Mouse (Mus musculus): ENCODE measurements at regions not wholly inside any gene's neighbourhood (a gene's known extent, or its start where the extent isn't known, plus 50 kb on each side); places are given as distances from the start of the nearest gene placed in this dataset.

DNA sequence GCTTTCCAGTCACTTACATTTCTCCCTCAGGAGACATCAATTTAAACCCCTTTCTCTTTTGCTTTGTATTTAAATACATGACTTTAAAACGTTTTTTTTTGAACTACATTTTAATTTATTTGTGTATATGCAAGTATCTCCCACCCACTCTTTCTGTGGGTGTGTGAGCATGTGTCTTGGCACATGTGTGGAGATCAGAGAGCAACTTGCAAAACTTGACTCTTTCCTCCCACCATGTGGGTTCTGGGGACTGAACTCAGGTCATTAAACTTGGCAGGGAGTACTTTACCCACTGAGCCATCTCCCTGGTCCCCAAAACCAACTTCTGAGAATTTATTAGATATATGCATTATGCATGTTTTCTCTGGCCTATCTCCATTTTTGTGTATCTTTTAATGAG, 143.9 kb downstream of the Ttc32 start:
- intact Hi-C loops (cut with DNase I), result no loop called here
- DNase-seq, result no peak

DNA sequence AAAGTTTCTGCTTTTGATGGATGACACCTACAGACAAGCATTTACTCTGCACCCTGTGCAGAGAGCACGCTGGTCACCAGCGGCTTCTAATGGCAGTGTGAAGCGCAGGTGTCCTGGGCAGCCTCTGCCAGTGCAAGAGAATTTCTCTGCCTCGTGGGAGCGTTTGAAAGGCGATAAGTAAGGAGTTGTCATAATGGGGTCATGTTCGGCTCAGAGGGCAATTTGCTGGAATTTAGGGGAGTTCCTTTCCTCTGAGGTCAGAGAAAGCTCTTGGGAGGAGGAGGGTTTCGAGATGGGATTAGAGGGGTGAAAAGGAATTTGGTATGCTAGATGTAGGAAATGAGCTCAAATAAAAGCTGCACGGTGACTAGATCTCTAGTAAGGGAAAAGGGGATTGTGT, 144.5 kb downstream of the Ttc32 start:
- DNase-seq, result no peak
- intact Hi-C loops (cut with DNase I), result no loop called here

DNA sequence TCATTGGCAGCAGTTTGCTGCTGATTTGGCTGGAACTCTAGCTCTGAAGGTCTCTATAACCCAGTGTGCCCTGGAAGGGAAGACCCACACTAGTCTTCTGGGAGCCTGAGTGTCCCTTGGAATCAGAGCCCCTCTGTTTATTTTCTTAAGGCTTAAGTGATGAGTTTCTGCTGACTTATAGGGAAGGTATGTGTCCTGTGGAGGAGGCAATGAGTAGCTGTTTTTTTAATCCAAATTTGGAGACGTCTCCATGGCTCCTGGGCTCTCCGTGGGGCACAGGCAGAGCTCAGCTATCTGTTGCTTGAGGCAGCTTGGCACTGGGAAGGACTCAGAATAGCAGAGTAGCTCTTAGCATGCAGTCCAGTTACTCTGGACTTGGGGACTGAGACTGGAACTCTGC, 146.4 kb downstream of the Ttc32 start:
- intact Hi-C loops (cut with DNase I), result no loop called here
- DNase-seq, result no peak

DNA sequence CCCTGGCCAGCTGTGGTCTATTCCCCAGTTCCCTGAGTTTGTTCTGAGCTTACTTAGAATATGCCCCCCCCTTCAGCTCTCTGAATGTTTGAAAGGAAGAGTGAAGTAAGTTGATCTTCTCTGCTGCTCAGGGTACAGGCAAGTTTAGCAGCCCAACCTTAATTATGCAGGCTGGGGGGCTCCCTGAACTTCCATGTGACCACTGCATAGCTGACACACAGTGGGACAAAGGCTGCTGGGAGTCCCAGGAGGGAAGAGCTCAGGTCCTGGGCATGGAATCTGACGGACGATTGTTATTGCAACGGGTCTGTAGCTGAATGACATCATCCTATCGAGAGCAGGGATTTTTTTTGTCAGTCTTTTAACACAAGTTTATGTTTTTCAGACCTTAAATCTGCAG, 148.8 kb downstream of the Ttc32 start:
- no peak for DNase-seq
- intact Hi-C loops (cut with DNase I), result no loop called here

DNA sequence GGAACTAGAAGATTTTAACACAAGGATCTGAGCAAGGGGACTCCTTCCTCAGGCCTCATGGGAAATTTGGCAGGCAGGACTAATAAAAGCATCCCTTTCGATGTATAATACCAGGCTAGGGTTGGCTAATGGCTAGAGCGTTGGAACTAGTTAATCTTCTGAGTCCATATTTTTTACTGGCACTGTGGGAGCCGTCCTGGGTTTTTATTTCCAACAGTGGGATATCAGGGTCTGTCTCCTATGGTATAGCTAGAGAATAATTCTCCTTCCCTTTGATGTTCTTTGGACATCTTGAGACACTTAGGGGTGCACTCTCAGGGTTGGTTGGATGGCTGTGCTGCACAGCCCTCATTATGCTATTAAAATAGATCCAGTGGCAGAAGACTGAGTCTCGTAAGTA, 150.9 kb downstream of the Ttc32 start:
- DNase-seq, result no peak
- intact Hi-C loops (cut with DNase I), result no loop called here

DNA sequence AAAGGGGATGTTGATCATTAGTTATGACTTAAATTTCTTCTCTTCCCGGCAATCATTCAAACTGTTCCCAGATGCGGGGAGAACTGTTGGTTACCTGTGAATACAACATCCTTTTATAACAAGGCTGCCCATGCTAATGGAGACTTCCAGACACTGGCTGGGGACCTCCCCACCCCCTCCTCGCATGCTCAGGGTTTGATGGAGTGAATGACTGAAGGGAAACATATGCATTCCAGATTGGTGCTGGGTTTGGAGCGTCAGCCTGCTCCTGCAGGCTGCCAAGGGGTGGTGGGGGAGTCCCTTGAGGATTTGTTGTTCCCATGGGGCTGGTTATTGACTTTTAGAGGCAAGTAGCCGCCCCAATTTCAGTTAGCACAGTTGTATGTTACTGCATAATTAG, 161.9 kb downstream of the Ttc32 start:
- no peak for DNase-seq
- intact Hi-C loops (cut with DNase I), result no loop called here

DNA sequence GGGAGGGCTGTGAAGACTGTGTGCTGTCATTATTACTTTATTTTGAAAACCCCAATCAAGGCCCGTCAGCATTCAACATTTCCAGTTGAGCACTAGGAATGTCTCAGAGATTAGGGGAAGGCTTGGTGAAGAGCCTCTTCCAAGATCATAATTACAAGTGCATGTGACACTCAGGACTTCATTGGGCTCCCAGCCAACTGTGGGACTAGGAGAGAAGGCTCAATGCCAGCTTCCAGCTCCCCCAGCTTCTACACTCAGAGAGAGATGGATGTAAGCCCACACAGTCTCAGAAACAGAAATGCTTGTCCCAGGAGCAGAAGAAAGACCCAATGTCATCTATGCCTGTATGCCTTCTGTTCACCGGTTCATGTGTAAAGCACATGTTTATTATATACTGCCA, 169.5 kb downstream of the Ttc32 start:
- intact Hi-C loops (cut with DNase I), result no loop called here
- DNase-seq, result no peak

DNA sequence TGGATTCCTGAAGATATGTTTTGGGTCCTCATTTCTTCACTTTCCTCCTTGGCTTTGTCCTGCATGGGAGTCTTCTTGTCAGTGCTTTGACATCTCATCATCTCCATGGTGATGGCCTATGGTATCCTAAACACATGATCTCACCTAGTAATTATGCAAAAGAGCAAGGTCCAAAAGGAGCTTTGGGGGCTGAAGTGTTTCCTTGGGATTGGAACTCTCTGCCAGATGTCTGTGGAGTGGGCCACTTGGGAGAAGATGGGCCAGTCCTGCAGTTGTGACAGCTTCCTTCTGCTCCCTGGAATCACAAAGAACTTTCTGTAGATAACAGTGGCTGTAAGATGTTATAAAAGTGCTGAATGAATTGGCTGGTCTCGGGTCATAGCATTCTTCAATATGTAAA, 182.4 kb downstream of the Ttc32 start:
- DNase-seq, result no peak
- intact Hi-C loops (cut with DNase I), result no loop called here

DNA sequence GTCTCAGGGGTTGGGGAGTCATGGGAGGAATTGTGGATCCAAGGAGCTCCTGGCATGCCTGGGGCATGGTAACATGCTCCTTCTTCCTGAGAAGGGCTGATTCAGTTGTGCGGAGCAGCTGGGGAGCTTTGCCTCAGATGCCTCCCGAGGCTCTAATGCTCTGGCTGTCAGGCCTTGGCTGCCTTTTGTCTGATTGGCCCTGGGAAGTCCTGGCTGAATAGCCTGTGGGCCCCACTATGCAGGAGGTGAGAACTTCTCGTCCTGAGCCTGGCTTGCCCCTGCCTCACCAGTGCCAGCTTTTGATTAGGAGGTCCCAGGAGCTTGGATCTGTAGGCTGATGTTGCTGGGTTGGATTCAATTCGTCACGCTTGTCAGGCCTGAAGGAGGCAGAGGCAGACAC, 195.2 kb downstream of the Ttc32 start:
- DNase-seq, result peak; percentile 64
- intact Hi-C loops (cut with DNase I), result no loop called here

DNA sequence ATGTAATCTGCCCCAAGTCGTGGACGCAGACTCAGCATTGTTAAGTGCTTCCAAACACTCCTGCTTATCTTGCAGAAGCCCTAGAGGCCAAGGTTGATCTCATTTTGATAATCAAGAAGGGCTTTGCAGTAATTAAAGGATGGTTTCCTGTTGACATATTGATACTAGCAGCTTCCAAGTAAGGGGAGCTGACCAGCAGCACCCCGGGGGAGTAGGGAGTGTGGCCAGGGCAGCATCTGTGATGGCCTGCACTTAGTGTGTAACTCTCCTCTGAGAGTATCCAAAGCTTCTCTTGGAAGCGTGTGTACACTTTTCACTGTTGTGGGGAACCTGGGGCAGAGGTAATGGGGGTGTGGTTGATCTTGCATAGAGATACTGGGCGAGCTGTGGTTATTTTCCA, 198.1 kb downstream of the Ttc32 start:
- no peak for DNase-seq
- intact Hi-C loops (cut with DNase I), result no loop called here

DNA sequence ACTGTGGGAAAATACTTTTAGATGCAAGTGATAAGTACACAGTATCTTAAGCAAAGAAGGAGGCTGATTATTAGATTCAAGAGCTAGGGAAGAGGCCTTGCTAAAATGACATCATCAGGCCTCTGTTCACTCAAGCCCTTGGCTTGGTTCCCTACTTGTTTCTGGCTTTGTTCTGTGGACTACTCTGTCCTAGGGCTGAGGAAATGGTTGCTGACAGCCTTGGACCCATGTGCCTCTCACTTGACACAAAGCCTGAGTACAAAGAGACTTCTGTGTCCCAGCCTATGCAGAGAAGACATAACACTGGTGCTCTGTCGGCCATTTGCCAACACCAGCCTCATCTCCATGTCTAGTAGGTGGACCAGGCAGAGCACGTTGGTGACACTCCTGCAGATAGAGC, 198.7 kb downstream of the Ttc32 start:
- intact Hi-C loops (cut with DNase I), result no loop called here
- peak; percentile 22 to 36 for DNase-seq

DNA sequence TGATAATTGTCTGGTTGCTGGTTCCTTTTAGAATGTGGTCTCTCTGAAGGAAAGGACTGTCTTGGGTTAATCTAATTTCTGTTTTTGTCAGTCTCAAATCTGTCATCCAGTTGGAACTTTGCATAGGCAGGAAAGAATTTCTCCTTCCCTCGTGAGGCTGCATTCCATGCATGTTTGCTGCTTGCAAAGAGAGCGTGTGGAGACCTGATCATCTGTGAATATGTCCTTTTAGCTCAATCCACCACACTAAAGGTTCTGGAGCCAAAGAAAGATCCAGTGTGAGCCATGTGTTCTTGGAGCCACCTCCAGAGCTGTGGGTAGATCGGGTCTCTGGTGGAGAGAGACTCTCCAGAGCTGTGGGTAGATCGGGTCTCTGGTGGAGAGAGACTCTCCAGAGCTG, 200.2 kb downstream of the Ttc32 start:
- no peak for DNase-seq
- intact Hi-C loops (cut with DNase I), result no loop called here

DNA sequence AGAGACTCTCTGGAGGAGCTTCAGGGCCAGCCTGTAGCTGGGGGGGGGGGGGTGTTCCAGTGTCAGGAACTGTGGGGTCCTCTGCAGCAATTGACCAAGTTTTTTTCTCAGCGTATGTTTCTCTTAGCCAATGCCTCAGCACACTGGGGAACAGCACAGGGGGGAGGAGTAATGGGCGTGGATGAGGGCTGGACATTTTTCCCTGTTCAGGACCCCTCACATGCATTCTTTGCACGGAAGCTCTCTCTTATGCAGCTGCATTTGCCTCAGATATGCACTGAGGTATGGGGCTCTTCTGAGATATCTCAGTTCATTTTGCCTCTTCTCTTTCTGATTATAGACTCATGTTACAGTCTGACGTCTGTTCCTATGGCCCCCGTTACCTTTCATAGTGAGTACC, 200.8 kb downstream of the Ttc32 start:
- intact Hi-C loops (cut with DNase I), result no loop called here
- DNase-seq, result no peak

DNA sequence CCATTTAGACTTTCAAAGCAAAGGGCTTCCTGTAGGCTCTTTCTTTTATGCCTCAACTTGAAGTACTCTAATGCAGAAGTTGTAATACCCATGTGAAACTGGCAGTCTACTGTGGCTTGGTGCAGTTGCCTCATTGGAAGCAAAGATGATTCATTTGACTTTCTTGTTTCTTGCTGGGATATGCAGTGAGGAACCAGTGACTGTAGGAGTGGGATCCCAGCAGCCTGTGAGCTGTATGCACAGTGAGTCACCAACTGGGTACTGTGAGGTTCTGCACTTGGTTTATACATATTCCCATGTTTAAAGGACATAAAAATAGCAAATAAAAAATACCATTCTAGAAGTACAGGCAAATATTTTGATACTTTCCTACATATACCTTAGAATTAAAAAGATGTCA, 202.6 kb downstream of the Ttc32 start:
- intact Hi-C loops (cut with DNase I), result no loop called here
- no peak for DNase-seq

DNA sequence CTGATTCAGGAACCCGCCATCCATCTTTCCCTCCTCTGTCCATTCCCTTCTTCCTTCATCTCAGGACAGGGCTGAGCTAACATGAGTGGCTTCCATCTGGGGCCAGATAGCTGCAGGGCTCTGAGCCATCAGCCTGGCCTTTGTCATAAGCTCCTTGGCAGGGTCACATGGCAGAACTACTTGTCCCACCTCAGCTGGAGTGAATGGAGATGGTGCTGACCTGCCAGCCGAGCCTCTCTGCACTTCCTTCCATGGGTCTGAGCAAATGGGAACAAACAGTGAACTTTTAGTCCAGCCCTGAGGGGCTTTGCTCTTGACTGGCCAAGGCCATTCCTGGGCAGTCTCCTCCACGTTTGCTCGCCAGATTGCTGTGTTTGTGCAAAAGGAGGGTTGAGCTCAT, 206.1 kb downstream of the Ttc32 start:
- intact Hi-C loops (cut with DNase I), result loop anchor here (5.0 kb wide), 1 partner anchor 184 kb away; no protein-coding TSS in a partner anchor
- DNase-seq, result peak; percentile 43 to 47

DNA sequence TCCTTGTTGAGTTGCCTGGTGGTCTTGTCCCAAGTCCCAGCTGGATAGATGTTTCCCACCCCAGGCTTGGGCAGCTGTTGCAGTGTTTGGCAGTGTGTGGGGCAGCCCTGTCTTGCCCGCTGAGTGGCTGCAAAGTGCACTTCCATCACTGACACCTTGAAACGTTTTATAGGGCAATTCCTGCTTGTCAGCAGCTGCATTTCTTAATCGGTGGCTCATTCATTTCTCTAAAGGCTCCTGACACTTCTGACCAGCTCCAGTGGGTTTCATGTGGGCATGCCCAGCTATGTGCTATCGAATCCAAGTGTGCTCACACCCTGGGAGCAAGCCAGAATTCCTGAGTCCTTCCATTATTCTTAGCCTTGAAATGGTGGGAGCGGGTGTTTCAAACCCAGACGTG, 207.7 kb downstream of the Ttc32 start:
- intact Hi-C loops (cut with DNase I), result loop anchor here (5.0 kb wide), 1 partner anchor 185 kb away; no protein-coding TSS in a partner anchor
- peak in 1 of 2 experiments; percentile 13 for DNase-seq

DNA sequence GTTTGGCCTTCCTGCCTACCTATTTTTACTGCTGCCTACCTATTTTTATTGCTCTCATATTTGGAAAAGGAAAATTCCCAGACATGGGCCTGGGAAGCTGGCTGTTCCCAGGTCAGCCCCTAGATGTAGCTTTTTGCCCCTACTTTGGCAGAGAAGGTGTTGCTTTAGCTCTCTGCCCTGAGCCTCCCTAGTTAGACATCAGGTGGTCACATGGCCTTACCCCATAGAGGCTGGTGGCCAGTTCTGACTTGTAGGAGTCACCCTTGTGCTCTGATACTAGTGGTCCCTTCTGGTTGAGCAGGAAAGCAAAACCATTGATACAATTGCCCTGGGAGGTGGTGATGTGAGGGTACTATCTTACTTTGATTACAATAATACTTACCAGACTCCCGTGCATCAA, 208.2 kb downstream of the Ttc32 start:
- DNase-seq, result no peak
- intact Hi-C loops (cut with DNase I), result loop anchor here (5.0 kb wide), 1 partner anchor 186 kb away; no protein-coding TSS in a partner anchor

DNA sequence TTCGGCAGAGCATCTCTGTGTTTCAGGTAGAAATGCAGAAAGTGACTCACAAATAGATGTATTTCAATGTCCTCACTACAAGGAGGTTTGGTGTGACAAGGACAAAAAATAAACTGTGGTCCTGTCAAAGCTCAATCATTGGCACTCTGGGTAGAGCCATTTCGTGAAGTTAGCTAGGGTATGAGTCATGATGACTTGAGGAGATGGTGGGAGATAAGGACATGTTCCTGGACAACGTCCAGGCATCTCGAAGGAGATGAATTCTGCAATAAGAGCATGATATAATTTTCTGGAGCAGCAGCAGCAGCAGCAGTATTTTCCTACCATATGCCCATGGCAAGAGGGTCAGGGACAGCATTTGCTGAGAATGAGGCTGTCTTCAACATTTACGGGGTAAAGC, 217.7 kb downstream of the Ttc32 start:
- intact Hi-C loops (cut with DNase I), result loop anchor here (5.0 kb wide), 1 partner anchor 325 kb away; the partner anchor contains the start of gene Osr1
- DNase-seq, result no peak

DNA sequence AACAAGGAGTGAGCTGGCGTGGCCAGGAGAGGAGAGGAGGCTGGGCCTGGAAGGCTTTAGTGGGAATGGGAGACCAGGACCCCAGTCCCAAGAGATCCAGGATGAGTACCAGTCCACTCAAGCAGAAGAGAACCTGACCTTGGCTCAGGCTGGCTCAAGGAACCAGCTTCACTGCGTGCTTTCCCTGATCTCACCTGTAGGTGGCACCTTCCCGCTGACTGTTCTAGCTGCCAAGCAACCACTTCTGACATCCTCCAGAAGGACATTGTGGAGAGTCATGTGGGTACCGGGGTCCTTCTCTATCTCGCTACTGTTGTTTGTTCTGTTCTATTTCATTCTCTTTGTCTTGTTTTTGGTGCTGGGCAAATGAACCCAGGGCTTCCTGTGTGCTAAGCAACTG, 222.0 kb downstream of the Ttc32 start:
- intact Hi-C loops (cut with DNase I), result no loop called here
- peak; percentile 46 to 62 for DNase-seq

DNA sequence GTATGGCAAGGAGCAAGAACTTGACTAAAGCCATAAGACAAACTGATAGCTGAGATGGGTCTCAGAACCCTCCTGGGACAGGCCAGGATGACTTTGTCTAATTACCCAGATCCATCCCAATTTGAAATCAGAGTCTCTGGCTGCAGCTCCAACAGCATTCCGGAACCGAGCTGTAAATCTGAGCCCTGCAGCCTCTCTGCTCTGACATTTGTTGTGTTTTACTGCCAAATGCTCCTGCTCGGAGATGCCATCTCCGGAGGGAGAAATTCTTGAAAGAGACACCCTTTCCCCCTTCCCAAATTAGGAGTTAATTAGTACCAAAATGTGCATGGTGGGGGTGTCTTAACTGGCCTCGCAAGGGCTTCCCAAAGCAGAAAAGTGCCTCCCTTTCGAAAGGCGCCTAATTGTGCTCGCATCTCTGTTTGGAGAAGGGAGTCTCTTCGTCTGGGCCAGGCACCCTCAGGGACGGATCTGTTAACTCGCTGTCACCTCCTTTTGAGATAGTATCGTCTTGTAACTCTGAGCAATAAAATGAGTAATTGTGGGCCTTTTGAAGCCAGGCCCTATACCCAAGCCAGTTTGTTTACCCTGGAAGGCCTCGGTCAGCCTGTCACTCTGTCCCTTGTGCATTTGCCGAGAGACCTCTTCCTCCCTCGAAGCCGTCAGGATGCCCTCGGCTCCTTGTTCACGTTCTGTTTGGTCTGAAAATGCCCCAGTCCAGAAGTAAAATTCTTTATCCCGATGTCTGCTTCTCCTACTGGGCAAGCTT, 223.7 kb downstream of the Ttc32 start:
- DNase-seq, result no peak
- intact Hi-C loops (cut with DNase I), result no loop called here

DNA sequence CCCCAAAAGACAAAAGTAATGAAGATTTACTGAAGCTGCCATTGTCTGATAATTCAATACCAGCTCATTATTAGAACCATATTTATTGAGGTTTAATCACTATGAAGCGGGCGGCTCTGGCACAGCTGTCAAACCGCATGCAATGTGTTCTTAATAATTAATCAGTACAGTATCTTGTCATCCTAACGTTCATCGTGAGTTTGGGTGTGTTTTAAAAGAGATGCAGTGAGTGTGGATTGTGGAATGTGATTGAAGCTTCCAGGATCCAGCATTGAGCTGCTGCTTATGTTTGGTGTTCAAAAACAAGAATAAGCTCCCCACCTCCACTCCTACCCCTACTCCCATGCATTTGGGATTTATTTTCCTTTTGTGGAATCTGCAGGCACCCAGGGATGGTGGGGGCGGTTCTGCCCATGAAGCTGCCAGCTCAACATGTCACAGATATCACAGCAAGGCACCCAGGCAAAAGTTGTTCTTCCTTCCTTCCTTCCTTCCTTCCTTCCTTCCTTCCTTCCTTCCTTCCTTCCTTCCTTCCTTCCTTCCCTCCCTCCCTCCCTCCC, 224.6 kb downstream of the Ttc32 start:
- no peak for DNase-seq
- intact Hi-C loops (cut with DNase I), result no loop called here

DNA sequence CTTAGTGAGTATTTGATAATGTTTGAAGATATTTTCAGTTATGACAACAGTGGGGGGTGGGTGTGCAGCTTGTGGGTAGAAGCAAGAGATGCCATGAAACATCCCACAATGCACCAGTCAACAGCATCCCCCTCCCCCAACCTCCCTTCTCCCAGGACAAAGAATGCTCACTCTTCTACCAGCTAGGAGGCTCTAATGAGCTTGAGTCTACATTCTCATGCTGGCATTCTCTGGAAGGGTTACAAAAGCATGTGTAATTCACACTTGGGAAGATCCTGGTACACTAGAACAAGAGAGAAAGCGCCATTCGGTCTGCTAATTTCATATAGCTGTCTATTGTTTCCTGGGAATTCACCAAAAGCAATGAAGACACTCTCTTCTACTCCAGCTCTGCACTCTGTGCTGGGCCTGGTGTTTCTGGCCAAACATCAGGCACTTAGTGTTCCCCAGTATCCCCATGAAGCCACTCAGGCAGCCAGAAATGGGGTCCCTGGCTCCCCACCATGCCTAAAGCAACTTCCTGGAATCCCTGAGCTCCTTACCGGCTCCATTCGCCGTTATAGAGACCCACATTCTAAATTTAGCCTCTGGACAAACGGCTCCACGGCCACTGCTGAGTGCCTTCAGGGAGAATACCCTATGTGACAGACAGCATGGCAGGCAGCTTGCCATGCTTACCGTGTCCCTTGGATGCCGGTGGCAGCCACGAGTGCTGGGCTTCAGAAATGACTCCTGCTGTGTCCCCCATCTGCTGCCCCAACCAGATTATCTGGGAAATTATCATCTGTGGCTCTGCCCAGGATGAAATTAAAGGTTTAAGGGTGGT, 226.1 kb downstream of the Ttc32 start:
- intact Hi-C loops (cut with DNase I), result no loop called here
- DNase-seq, result no peak

Data from heart, postnatal 36 days (tissue).